Mouse (Mus musculus): Measurements from ENCODE around the gene Ngdn. TPM values are rescaled to one million over a fixed set of nuclear protein-coding genes. Genes with fewer than 3 reads are reported as not detected.
"Not testable (repeated sequence)": the region's sequence is repeated elsewhere in the genome, so short reads cannot be mapped to it uniquely, and the experiment has no call there.

The Ngdn gene
- polyA plus RNA-seq, 2 experiments: 62.6 to 66.8 TPM

DNA sequence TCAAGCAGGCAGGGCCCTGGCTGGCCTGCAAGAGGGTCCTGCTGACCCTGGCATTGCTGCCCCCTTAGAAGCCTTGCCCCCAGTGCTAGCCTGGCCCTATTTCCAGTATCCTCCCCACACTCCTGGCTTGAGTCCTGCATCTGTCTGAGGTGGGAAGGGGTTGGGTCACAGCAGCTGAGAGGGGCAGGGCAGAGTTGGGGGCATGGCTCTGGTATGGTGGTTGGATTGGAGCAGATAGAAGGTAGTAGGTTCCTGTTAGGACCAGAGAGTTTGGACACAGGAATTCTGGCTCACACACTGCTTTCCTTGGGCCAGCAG lies 20.4 kb upstream of the Ngdn start:
- no peaks in the 10 kb centered on the region for H3K9me3 ChIP-seq (ENCODE audit: control insufficient read depth, low read length)
- ATAC-seq (ENCODE audit: low FRiP score, low read depth) (no peak), DNase-seq (ENCODE audit: low spot score) (no peak)
- no peak overlapping the region for H3K9ac ChIP-seq (ENCODE audit: low read depth, low read length, severe bottlenecking)
- H3K27me3 ChIP-seq (ENCODE audit: control insufficient read depth, insufficient read depth, low read length): no peaks in the 10 kb centered on the region
- no peak overlapping the region for H3K4me3 ChIP-seq (replicated peaks; ENCODE audit: low read length)
- H3K27ac ChIP-seq (replicated peaks; ENCODE audit: low read depth, low read length): no peak overlapping the region; the same call in 1 of the 2 replicates
- no peak overlapping the region for H3K4me2 ChIP-seq (replicated peaks; ENCODE audit: low read depth, low read length, severe bottlenecking)
- no peaks in the 10 kb centered on the region for H3K4me1 ChIP-seq (ENCODE audit: control insufficient read depth, insufficient read depth, low read length)
- no peaks in the 10 kb centered on the region for H3K36me3 ChIP-seq (ENCODE audit: control insufficient read depth, insufficient read depth, low read length)
- TF ChIP-seq POLR2A (IDR thresholded peaks at IDR 0.05; ENCODE audit: borderline replicate concordance, extremely low read depth, insufficient read depth, insufficient read length): no peak

GRCm38 (mm10) chr14:54995457-54996138 lies 19.7 kb upstream of the Ngdn start:
- Histone ChIP-seq H3K4me3 (replicated peaks; ENCODE audit: low read length) (no peak overlapping the region), H3K27me3 (ENCODE audit: control insufficient read depth, insufficient read depth, low read length) (no peaks in the 10 kb centered on the region), H3K9me3 (ENCODE audit: control insufficient read depth, low read length) (no peaks in the 10 kb centered on the region), H3K9ac (ENCODE audit: low read depth, low read length, severe bottlenecking) (no peak overlapping the region), H3K4me2 (replicated peaks; ENCODE audit: low read depth, low read length, severe bottlenecking) (no peak overlapping the region), H3K4me1 (ENCODE audit: control insufficient read depth, insufficient read depth, low read length) (no peaks in the 10 kb centered on the region), H3K36me3 (ENCODE audit: control insufficient read depth, insufficient read depth, low read length) (no peaks in the 10 kb centered on the region), H3K27ac (replicated peaks; ENCODE audit: low read depth, low read length) (no peak overlapping the region; the same call in 1 of the 2 replicates)
- ATAC-seq (ENCODE audit: low FRiP score, low read depth) (no peak), DNase-seq (ENCODE audit: low spot score) (no peak)
- 56% methylated on average over 14 of the region's 14 CpGs for WGBS
- no peak for TF ChIP-seq POLR2A (IDR thresholded peaks at IDR 0.05; ENCODE audit: borderline replicate concordance, extremely low read depth, insufficient read depth, insufficient read length)

GRCm38 (mm10) chr14:54996793-54997192 lies 18.5 kb upstream of the Ngdn start:
- H3K27ac ChIP-seq (replicated peaks; ENCODE audit: low read depth, low read length): no peak overlapping the region; the same call in 1 of the 2 replicates
- no peak for DNase-seq (ENCODE audit: low spot score)
- H3K9ac ChIP-seq (ENCODE audit: low read depth, low read length, severe bottlenecking): no peak overlapping the region

GRCm38 (mm10) chr14:54997297-54997696 lies 18.0 kb upstream of the Ngdn start:
- H3K27ac ChIP-seq (replicated peaks; ENCODE audit: low read depth, low read length): no peak overlapping the region; the same call in 1 of the 2 replicates
- peak; percentile 78 for ATAC-seq (ENCODE audit: low FRiP score, low read depth)
- 55% methylated on average over 4 of the region's 4 CpGs for WGBS
- H3K9ac ChIP-seq (ENCODE audit: low read depth, low read length, severe bottlenecking): no peak overlapping the region
- H3K36me3 ChIP-seq (ENCODE audit: control insufficient read depth, insufficient read depth, low read length): no peaks in the 10 kb centered on the region
- H3K4me2 ChIP-seq (replicated peaks; ENCODE audit: low read depth, low read length, severe bottlenecking): no peak overlapping the region
- no peak for TF ChIP-seq POLR2A (IDR thresholded peaks at IDR 0.05; ENCODE audit: borderline replicate concordance, extremely low read depth, insufficient read depth, insufficient read length)
- no peaks in the 10 kb centered on the region for H3K4me1 ChIP-seq (ENCODE audit: control insufficient read depth, insufficient read depth, low read length)
- no peak overlapping the region for H3K4me3 ChIP-seq (replicated peaks; ENCODE audit: low read length)
- DNase-seq (ENCODE audit: low spot score): peak; percentile 56
- no peaks in the 10 kb centered on the region for H3K27me3 ChIP-seq (ENCODE audit: control insufficient read depth, insufficient read depth, low read length)
- H3K9me3 ChIP-seq (ENCODE audit: control insufficient read depth, low read length): no peaks in the 10 kb centered on the region

More at GRCm38 (mm10) chr14:54996793-54997192, 18.5 kb upstream of the Ngdn start:
- H3K4me2 ChIP-seq (replicated peaks; ENCODE audit: low read depth, low read length, severe bottlenecking): no peak overlapping the region
- no peaks in the 10 kb centered on the region for H3K9me3 ChIP-seq (ENCODE audit: control insufficient read depth, low read length)
- H3K27me3 ChIP-seq (ENCODE audit: control insufficient read depth, insufficient read depth, low read length): no peaks in the 10 kb centered on the region
- ATAC-seq (ENCODE audit: low FRiP score, low read depth): peak; percentile 77
- H3K4me3 ChIP-seq (replicated peaks; ENCODE audit: low read length): no peak overlapping the region
- 65% methylated on average over 9 of the region's 9 CpGs for WGBS
- no peaks in the 10 kb centered on the region for H3K4me1 ChIP-seq (ENCODE audit: control insufficient read depth, insufficient read depth, low read length)
- TF ChIP-seq POLR2A (IDR thresholded peaks at IDR 0.05; ENCODE audit: borderline replicate concordance, extremely low read depth, insufficient read depth, insufficient read length): no peak
- H3K36me3 ChIP-seq (ENCODE audit: control insufficient read depth, insufficient read depth, low read length): no peaks in the 10 kb centered on the region

- H3K27me3 ChIP-seq (ENCODE audit: control insufficient read depth, insufficient read depth, low read length): no peaks in the 10 kb centered on the region
- H3K9ac ChIP-seq (ENCODE audit: low read depth, low read length, severe bottlenecking): no peak overlapping the region
- H3K9me3 ChIP-seq (ENCODE audit: control insufficient read depth, low read length): no peaks in the 10 kb centered on the region
- no peak overlapping the region for H3K4me2 ChIP-seq (replicated peaks; ENCODE audit: low read depth, low read length, severe bottlenecking)
- ATAC-seq (ENCODE audit: low FRiP score, low read depth) (no peak), DNase-seq (ENCODE audit: low spot score) (no peak)
- TF ChIP-seq POLR2A (IDR thresholded peaks at IDR 0.05; ENCODE audit: borderline replicate concordance, extremely low read depth, insufficient read depth, insufficient read length): no peak
- H3K4me1 ChIP-seq (ENCODE audit: control insufficient read depth, insufficient read depth, low read length): no peaks in the 10 kb centered on the region
- H3K4me3 ChIP-seq (replicated peaks; ENCODE audit: low read length): no peak overlapping the region
- H3K27ac ChIP-seq (replicated peaks; ENCODE audit: low read depth, low read length): no peak overlapping the region
- no peaks in the 10 kb centered on the region for H3K36me3 ChIP-seq (ENCODE audit: control insufficient read depth, insufficient read depth, low read length)
Observed at GRCm38 (mm10) chr14:54998680-54999079, 16.6 kb upstream of the Ngdn start.

DNA sequence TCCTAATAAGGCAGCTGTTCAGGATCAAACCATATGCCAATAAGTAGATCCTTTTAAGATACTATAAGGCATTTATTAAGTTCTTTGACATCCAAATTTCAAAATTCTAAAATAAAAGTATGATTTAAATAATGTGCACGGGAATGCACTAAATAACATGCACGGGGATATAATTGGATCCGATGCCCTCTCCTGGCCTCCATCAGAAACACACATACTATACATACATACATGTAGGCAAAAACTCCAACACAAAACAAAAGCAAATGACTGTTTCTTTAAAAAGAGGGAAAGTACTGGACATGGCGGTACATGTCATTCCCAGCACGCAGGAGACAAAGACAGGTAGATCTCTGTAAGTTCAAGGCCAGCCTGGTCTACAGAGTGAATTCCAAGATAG lies 15.4 kb upstream of the Ngdn start:
- WGBS: 88% methylated on average over 5 of the region's 5 CpGs
- not testable (repeated sequence) for H3K36me3 ChIP-seq (ENCODE audit: control insufficient read depth, insufficient read depth, low read length); H3K4me3 ChIP-seq (replicated peaks; ENCODE audit: low read length); H3K4me1 ChIP-seq (ENCODE audit: control insufficient read depth, insufficient read depth, low read length); H3K4me2 ChIP-seq (replicated peaks; ENCODE audit: low read depth, low read length, severe bottlenecking); H3K9me3 ChIP-seq (ENCODE audit: control insufficient read depth, low read length); H3K27ac ChIP-seq (replicated peaks; ENCODE audit: low read depth, low read length); H3K9ac ChIP-seq (ENCODE audit: low read depth, low read length, severe bottlenecking); H3K27me3 ChIP-seq (ENCODE audit: control insufficient read depth, insufficient read depth, low read length); DNase-seq (ENCODE audit: low spot score); ATAC-seq (ENCODE audit: low FRiP score, low read depth)
